Mouse (Mus musculus) ES-Bruce4 (cell line): ENCODE data around the gene Dst.

Experiments used
- CTCF ChIP-seq: IDR thresholded peaks from one replicate; pipeline ENCODE4 v1.8.1; 2011; ENCODE audit warnings: low read depth, low read length
- EP300 ChIP-seq: IDR thresholded peaks from 2 replicates; pipeline ENCODE4 v1.6.1; 2011; ENCODE audit warnings: low read depth, low read length; ENCODE audit not compliant: insufficient read depth
- POLR2A ChIP-seq: IDR thresholded peaks from one replicate; pipeline ENCODE4 v1.8.1; 2011; ENCODE audit warnings: low read length; ENCODE audit not compliant: insufficient read depth

DNA sequence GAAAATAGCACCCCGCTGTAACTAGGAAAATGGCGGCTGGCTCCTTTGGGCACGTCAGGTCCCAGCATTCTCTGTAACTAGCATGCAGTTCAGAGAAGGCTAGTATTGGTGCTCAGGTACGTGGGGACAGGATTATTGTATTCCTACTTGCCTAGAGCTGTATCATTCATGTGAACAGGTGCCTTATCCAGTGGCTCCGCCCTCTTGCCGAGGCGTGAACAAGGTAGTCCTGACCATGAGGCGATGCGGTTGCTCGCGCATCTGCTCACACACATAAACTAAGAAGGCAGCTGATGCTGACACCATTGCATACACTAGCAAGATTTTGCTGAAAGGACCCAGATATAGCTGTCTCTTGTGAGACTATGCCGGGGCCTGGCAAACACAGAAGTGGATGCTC lies 401.4 kb downstream of the Dst start:
- TF ChIP-seq CTCF = no peak
- no peak for TF ChIP-seq POLR2A
- TF ChIP-seq EP300 = no peak
